Mouse (Mus musculus) CH12.LX (cell line): ENCODE data around the gene Plch2. TPM values are rescaled to one million over a fixed set of nuclear protein-coding genes. Genes with fewer than 3 reads are reported as not detected.

Source experiments
- DNase-seq: peaks from one replicate; pipeline ENCODE4 v3.0.0-alpha.2; 2013; ENCODE audit errors: extremely low read depth
- H3K27ac ChIP-seq: 2 replicates; pipeline ENCODE4 v1.5.1; 2012; ENCODE audit warnings: low read depth, mild to moderate bottlenecking, control low read depth, moderate library complexity; ENCODE audit not compliant: insufficient read depth
- H3K27me3 ChIP-seq: replicated peaks from 2 replicates; pipeline ENCODE3; 2012; ENCODE audit warnings: inconsistent platforms
- H3K36me3 ChIP-seq, 2 experiments: replicated peaks in 1 of 2; 2 replicates each; pipeline versions ENCODE3 to v1.6.1; 2012; ENCODE audit warnings: inconsistent platforms in 1 of 2, low read length in 1 of 2, mild to moderate bottlenecking in 1 of 2, mixed read lengths in 1 of 2, moderate library complexity in 1 of 2; ENCODE audit not compliant: control insufficient read depth in 1 of 2, insufficient read depth in 1 of 2
- H3K4me1 ChIP-seq, 2 experiments: 2 replicates each; pipeline ENCODE4 v1.6.1; 2012; ENCODE audit warnings: inconsistent platforms in 1 of 2, moderate library complexity in 1 of 2; ENCODE audit not compliant: insufficient read depth in 2 of 2, control insufficient read depth in 1 of 2
- H3K4me2 ChIP-seq: 2 replicates; pipeline ENCODE4 v1.6.1; 2012; ENCODE audit warnings: low read depth, mild to moderate bottlenecking, control low read depth; ENCODE audit not compliant: poor library complexity, insufficient read depth, severe bottlenecking
- H3K4me3 ChIP-seq, 3 experiments: fragments of 150-350 bp in 1 of 3; sonication (generic) in 1 of 3; replicated peaks in 1 of 3; 2 replicates each; pipeline versions ENCODE3 to v1.5.1; 2011 to 2012; ENCODE audit warnings: low read depth in 2 of 3, low read length in 2 of 3, mild to moderate bottlenecking in 2 of 3, moderate library complexity in 2 of 3, control low read depth in 1 of 3, improper control_type of control experiment in 1 of 3, inconsistent platforms in 1 of 3, mixed read lengths in 1 of 3; ENCODE audit not compliant: poor library complexity in 1 of 3
- H3K79me2 ChIP-seq: replicated peaks from 2 replicates; pipeline ENCODE4 v1.6.1; 2012; ENCODE audit warnings: mild to moderate bottlenecking, moderate library complexity; ENCODE audit not compliant: control insufficient read depth, poor library complexity, insufficient read depth, severe bottlenecking; ENCODE audit errors: extremely low read depth
- H3K9ac ChIP-seq: 2 replicates; pipeline ENCODE4 v1.6.1; 2012; ENCODE audit warnings: low read depth, mild to moderate bottlenecking, control low read depth, moderate library complexity; ENCODE audit not compliant: insufficient read depth
- H3K9me3 ChIP-seq: replicated peaks from 2 replicates; pipeline ENCODE3; 2012; ENCODE audit warnings: low read length, inconsistent platforms, mixed read lengths
- BHLHE40 ChIP-seq: IDR thresholded peaks from 2 replicates; pipeline ENCODE4 v1.6.1; 2011; ENCODE audit warnings: mild to moderate bottlenecking, low read depth, low read length, improper control_type of control experiment
- CHD2 ChIP-seq: IDR thresholded peaks from 2 replicates; pipeline ENCODE4 v1.6.1; 2011; ENCODE audit warnings: low read length, improper control_type of control experiment
- ELF1 ChIP-seq: IDR thresholded peaks from 2 replicates; pipeline ENCODE4 v1.6.1; 2014; ENCODE audit warnings: low read depth, mild to moderate bottlenecking, inconsistent platforms, low read length, improper control_type of control experiment
- EP300 ChIP-seq: IDR thresholded peaks from 2 replicates; pipeline ENCODE4 v1.6.1; 2011; ENCODE audit warnings: low read length, improper control_type of control experiment
- ETS1 ChIP-seq: conservative IDR thresholded peaks from 2 replicates; pipeline ENCODE4 v1.6.1; 2012; ENCODE audit warnings: low read depth, mild to moderate bottlenecking, inconsistent platforms, low read length, improper control_type of control experiment, moderate library complexity
- GABPA ChIP-seq: IDR thresholded peaks from 2 replicates; pipeline ENCODE4 v1.6.1; 2012; ENCODE audit warnings: low read depth, low read length, improper control_type of control experiment, inconsistent platforms; ENCODE audit not compliant: insufficient replicate concordance
- HCFC1 ChIP-seq: IDR thresholded peaks from 2 replicates; pipeline ENCODE4 v1.6.1; 2012; ENCODE audit warnings: low read depth, mild to moderate bottlenecking, inconsistent platforms, low read length, improper control_type of control experiment
- IRF4 ChIP-seq: IDR thresholded peaks from 2 replicates; pipeline ENCODE4 v1.6.1; 2014; ENCODE audit warnings: low read depth, mild to moderate bottlenecking, inconsistent platforms, low read length, improper control_type of control experiment
- JUN ChIP-seq: IDR thresholded peaks from 2 replicates; pipeline ENCODE4 v1.6.1; 2011; ENCODE audit warnings: low read depth, mild to moderate bottlenecking, low read length, improper control_type of control experiment, moderate library complexity; ENCODE audit not compliant: insufficient read depth
- JUND ChIP-seq: conservative IDR thresholded peaks from 2 replicates; pipeline ENCODE4 v1.6.1; 2011; ENCODE audit warnings: low read depth, low read length, improper control_type of control experiment
- MAFK ChIP-seq: IDR thresholded peaks from 2 replicates; pipeline ENCODE4 v1.6.1; 2011; ENCODE audit warnings: low read length, improper control_type of control experiment; ENCODE audit not compliant: insufficient replicate concordance
- MAZ ChIP-seq: IDR thresholded peaks from 2 replicates; pipeline ENCODE4 v1.6.1; 2012; ENCODE audit warnings: low read depth, mild to moderate bottlenecking, inconsistent platforms, low read length, improper control_type of control experiment, moderate library complexity
- NELFE ChIP-seq: IDR thresholded peaks from 2 replicates; pipeline ENCODE4 v1.6.1; 2011; ENCODE audit warnings: low read depth, low read length, improper control_type of control experiment
- NRF1 ChIP-seq: IDR thresholded peaks from 2 replicates; pipeline ENCODE4 v1.6.1; 2014; ENCODE audit warnings: low read depth, mild to moderate bottlenecking, inconsistent platforms, low read length, improper control_type of control experiment, moderate library complexity
- PAX5 ChIP-seq: IDR thresholded peaks from 2 replicates; pipeline ENCODE4 v1.6.1; 2012; ENCODE audit warnings: low read length, inconsistent platforms, mixed read lengths
- POLR2A ChIP-seq: IDR thresholded peaks from 2 replicates; pipeline ENCODE4 v1.6.1; 2011; ENCODE audit warnings: low read depth, mild to moderate bottlenecking, improper control_type of control experiment, low read length
- SMC3 ChIP-seq: IDR thresholded peaks from 2 replicates; pipeline ENCODE4 v1.6.1; 2011; ENCODE audit warnings: low read depth, low read length, improper control_type of control experiment
- UBTF ChIP-seq: IDR thresholded peaks from 2 replicates; pipeline ENCODE4 v1.6.1; 2012; ENCODE audit warnings: low read depth, mild to moderate bottlenecking, inconsistent platforms, low read length, improper control_type of control experiment, moderate library complexity
- USF1 ChIP-seq: IDR thresholded peaks from 2 replicates; pipeline ENCODE4 v1.6.1; 2014; ENCODE audit warnings: low read depth, mild to moderate bottlenecking, inconsistent platforms, low read length, improper control_type of control experiment
- ZNF384 ChIP-seq: IDR thresholded peaks from 2 replicates; pipeline ENCODE4 v1.6.1; 2012; ENCODE audit warnings: low read depth, low read length, improper control_type of control experiment, inconsistent platforms
- dilution Hi-C: fragments of 300-500 bp; cut with MboI; formaldehyde crosslinking; loops from 2 replicates; pipeline ENCODE4 v1.14.3; 2020; ENCODE audit warnings: low sequenced_read_pairs; ENCODE audit not compliant: extremely low pct_unique_long_range_greater_than_20kb, extremely low pct_ligation_motif_present
- in situ Hi-C: fragments of 300-500 bp; cut with MboI; formaldehyde crosslinking; loops from 3 replicates; pipeline ENCODE4 v1.14.3; 2019; ENCODE audit warnings: low sequenced_read_pairs, low pct_ligation_motif_present, low pct_unique_long_range_greater_than_20kb, mixed read lengths
- polyA plus RNA-seq: library from polyadenylated mRNA; unstranded; fragments of >175 nt; gene quantifications from 2 replicates; pipeline ENCODE4 v1.2.1, GENCODE M21; 2012; ENCODE audit warnings: low read depth; ENCODE audit not compliant: insufficient read length
- total RNA-seq, 2 experiments: library from RNA; depleted of rRNA; stranded (reverse); fragments of 300-350 nt in 1 of 2; fragments of >200 nt in 1 of 2; gene quantifications; 2 replicates each; pipeline ENCODE4 v1.2.3; 2012 to 2014

The Plch2 gene
- total and polyA plus RNA-seq, 3 experiments, result 0.04 to 0.47 (median 0.17) TPM

DNA sequence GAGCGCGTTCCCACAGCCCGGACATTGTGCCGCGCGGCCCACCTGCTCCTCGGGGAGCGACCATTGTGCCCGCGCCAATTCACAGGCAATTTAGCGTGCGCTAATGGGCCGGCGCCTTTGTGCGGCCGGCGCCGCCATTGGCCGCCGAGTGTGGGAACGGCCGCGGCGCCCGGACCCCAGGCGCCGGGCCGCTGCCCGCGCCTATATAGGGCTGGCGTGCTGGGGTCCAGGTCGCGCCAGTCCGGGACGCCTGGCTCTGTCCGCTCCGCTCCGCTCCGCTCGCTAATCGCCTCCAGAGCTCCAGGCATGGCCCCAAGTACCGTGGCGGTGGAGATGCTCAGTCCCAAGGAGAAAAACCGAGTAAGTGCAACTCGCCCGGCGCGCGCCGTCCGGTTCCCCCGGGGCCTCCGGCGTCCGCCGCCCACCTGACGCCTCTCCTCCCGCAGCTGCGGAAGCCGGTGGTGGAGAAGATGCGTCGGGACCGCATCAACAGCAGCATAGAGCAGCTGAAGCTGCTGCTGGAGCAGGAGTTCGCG lies 95.8 kb downstream of the Plch2 start, which contains the start of gene Hes5:
Hes5 (plus strand) TSS at position 234 of the 536 bp plus-strand sequence.
- Histone ChIP-seq H3K27ac (peak within 1 kb of the TSS; percentile 0; the same call in 1 of the 2 replicates), H3K27me3 (peaks cover 60% of the 10 kb centered on the region), H3K9ac (peak within 1 kb of the TSS; percentile 48), H3K9me3 (no peaks in the 10 kb centered on the region), H3K4me1 (peaks cover 23 to 68% of the 10 kb centered on the region in 2 experiments; a peak in 3 of 4 replicates), H3K79me2 (peaks cover 17% of the 10 kb centered on the region), H3K4me2 (peak within 1 kb of the TSS; percentile 88), H3K4me3 (peak within 1 kb of the TSS; percentile 55 to 75 (median 61))
- in situ Hi-C loops (loop anchor here (25.0 kb wide), 1 partner anchor 277 kb away; the partner anchor contains the start of gene Faap20), dilution Hi-C loops (no loop called here)
- no peak for DNase-seq
- TF ChIP-seq SMC3 (no peak), JUND (no peak), MAFK (no peak), ETS1 (no peak), GABPA (no peak), ELF1 (no peak), USF1 (no peak), BHLHE40 (no peak), PAX5 (no peak), CHD2 (no peak), NELFE (no peak), POLR2A (no peak), MAZ (no peak), UBTF (no peak), HCFC1 (no peak), ZNF384 (no peak), EP300 (no peak), NRF1 (no peak), JUN (no peak), IRF4 (no peak)
- TF ChIP-seq, all 38 proteins: peak for 0
- peaks cover 0 to 6% of the 10 kb centered on the region in 2 experiments for H3K36me3 ChIP-seq
